Mouse (Mus musculus) heart, postnatal 0 days (tissue): ENCODE measurements around the gene Hs3st2.

Source experiments
- CTCF ChIP-seq: IDR thresholded peaks from 2 replicates; pipeline ENCODE4 v1.5.1; 2016; ENCODE audit warnings: antibody characterized with exemption, control low read depth, low read depth
- EP300 ChIP-seq: IDR thresholded peaks from 2 replicates; pipeline ENCODE4 v1.6.1; 2016; ENCODE audit warnings: antibody characterized with exemption, low read depth

DNA sequence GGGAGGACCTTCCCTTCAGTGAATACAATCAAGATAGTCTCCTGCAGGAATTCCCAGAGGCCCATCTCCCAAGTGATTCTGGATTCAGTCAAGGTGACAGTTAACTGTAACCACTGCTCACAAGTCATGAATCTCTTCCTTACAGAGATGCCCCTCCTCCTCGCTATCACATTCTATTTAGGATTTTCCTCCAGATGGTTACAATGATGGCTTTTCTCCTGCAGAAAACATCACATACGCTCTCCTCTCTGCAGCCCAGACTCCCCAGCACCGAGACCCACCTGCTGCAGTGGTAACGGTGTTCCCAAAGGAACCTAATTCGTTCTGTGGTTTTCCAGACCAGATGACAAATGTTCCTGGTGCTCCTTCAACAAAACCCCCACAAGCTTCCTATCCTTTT, 49.5 kb downstream of the Hs3st2 start:
- TF ChIP-seq CTCF (no peak), EP300 (no peak)
